Mouse (Mus musculus): Measurements from ENCODE around the gene Fam243.

The Fam243 gene

GRCm38 (mm10) chr16:92319353-92320109 lies 1.7 kb downstream of the Fam243 start:
- DNase-seq (ENCODE audit: low spot score) = peak; percentile 43

GRCm38 (mm10) chr16:92316049-92316738 lies 5.0 kb downstream of the Fam243 start:
- DNase-seq (ENCODE audit: low spot score) = peak; percentile 37

- no peak for DNase-seq (ENCODE audit: low spot score)
Observed at GRCm38 (mm10) chr16:92313953-92314741, 7.1 kb downstream of the Fam243 start.

DNA sequence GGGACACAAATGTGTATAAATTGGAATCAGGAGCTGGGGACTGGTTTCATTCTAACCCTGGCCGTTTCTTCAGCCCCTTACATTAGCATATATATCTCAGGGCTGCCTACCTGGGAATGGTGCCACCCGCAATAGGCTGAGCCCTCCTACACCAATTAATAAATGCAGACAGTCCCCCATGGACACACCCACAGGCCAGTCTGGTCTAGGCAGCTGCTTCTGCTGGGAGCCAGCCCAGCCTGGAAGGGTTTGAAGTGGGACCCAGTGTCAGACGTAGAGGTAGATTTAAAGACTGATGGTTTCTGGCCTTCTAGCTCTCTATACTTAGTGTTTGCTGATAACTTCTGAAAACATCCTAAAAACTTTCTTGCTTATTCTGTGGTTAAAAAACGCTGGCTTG lies 12.1 kb downstream of the Fam243 start:
- no peak for DNase-seq (ENCODE audit: low spot score)

- no peak for DNase-seq (ENCODE audit: low spot score)
Observed at GRCm38 (mm10) chr16:92307947-92308346, 13.3 kb downstream of the Fam243 start.

DNA sequence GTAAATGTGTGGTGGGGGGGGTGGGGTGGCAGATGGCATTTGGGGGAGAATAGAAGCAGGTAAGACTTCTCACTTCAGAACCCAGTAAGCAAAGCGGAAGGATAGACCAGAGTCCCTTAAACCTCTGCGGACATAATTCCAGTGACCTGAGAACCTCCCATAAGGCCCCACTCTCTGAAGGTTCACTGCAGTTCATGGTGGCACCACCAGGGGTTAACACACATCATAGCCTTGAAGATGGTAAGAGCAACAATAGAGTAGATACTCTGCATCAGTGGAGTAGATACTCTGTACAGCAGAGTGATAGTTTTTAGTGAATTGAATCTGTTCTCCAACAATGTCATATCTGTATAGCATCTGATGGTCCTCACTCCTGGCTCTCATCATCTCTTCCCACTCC lies 15.7 kb downstream of the Fam243 start:
- DNase-seq (ENCODE audit: low spot score) = no peak

DNA sequence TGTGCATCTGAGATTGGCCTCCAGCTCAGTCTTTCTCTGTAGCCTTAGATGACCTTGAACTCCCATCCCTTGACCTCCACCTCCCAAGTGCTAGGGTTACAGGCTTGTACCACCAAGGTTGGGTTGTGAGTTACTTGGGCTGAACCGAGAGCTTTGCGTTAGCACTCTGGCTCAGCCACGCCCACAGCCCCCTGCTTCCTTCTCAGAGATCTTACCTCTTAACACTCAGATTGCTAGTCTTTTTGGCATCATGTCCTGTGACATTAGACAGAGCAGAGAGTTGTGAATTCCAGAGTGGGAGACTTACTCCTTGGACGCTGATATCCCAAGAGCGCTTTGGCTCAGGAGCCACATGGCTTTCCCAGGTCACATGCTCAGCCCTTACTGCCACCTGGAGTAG lies 18.7 kb downstream of the Fam243 start:
- no peak for DNase-seq (ENCODE audit: low spot score)

DNA sequence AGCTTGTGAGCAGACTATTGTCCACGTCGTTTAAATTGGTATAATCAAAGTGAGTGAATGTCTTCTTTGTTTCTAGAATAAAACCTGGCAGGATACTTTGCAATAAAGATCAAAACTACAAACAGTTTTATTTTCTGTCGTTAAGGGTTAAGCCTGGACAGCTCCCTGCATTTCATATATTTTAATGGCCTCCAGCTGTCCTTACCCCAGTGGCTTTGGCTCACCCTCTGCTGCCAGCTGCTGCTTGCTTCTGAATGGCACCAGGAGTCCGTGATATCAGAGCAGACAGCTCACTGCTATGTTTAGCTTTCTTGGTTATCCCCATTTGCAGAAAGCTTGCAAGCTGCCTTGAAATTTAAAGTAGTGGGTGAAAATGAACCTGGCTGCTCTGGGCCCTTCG lies 19.3 kb downstream of the Fam243 start:
- no peak for DNase-seq (ENCODE audit: low spot score)

GRCm38 (mm10) chr16:92301412-92301806 lies 19.8 kb downstream of the Fam243 start:
- DNase-seq (ENCODE audit: low spot score) = peak; percentile 48

- DNase-seq (ENCODE audit: low spot score) = peak; percentile 90
Observed at GRCm38 (mm10) chr16:92300649-92301411, 20.4 kb downstream of the Fam243 start, which contains the start of gene Smim11. TSS of gene Smim11 (plus strand) at chr16:92301286.

DNA sequence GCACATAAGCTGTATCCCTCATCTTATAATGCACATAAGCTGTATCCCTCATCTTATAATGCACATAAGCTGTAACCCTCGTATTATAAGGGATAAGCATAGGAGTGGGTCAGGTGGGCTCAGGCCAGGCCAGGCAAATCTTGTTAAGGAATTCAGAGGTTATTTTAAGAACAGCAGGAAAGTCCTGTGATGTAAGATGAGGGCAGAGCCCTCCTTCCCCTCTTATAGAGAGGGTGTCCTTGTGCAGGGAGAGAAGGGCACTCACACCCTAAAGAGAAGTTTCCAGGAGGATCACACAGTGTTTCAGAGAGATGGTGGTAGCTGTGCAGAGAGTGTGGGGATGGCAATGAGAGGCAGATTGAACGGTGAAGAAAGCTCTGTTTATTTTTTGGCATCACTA lies 25.9 kb downstream of the Fam243 start:
- DNase-seq (ENCODE audit: low spot score) = no peak

GRCm38 (mm10) chr16:92294267-92294970 lies 26.8 kb downstream of the Fam243 start:
- DNase-seq (ENCODE audit: low spot score) = no peak

- DNase-seq (ENCODE audit: low spot score) = no peak
Observed at GRCm38 (mm10) chr16:92292101-92292500, 29.1 kb downstream of the Fam243 start, which contains the start of gene Kcne2. TSS of gene Kcne2 (plus strand) at chr16:92292389.

GRCm38 (mm10) chr16:92290045-92290444 lies 31.2 kb downstream of the Fam243 start:
- DNase-seq (ENCODE audit: low spot score) = no peak

- no peak for DNase-seq (ENCODE audit: low spot score)
Observed at GRCm38 (mm10) chr16:92288778-92289177, 32.5 kb downstream of the Fam243 start.

DNA sequence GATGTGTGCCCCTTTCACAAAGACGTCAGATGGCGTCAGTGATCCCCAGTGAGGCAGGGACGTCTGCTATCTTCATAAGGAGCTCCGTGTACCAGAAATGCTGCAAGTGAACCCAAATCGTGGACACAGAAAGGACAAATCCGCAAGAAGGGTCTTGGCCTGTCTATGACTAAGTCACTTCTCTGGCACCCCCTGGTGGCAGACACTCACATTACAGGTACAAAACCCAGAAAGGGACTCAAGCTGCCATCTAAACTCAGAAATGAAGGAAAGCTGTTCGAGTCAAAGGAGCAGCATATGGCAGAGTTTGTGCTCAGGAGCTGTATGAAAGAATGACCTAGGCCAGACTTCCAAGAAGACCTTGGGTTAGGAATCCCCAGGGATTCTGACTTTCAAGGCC lies 34.6 kb downstream of the Fam243 start:
- DNase-seq (ENCODE audit: low spot score) = peak; percentile 82

GRCm38 (mm10) chr16:92285068-92285467 lies 36.2 kb downstream of the Fam243 start:
- no peak for DNase-seq (ENCODE audit: low spot score)

DNA sequence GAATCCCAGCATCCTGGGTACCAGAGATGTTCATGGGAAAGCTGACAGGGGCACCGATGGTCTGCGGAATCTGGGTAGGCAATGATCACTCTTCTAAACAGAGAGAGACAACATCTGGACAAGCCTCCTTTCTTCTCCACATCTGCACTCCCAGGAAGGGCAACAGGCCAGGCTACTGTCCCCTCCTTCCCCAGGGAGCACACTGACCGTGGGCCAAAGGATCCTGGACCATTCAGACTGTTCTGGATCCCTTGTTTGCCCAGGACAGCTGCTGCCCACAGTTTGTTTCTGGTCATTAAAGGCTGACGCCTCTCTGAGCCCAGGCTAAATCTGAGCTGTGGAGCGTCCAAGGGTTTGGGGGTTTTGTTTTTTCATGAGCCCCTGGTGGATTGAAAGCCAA lies 38.6 kb downstream of the Fam243 start:
- no peak for DNase-seq (ENCODE audit: low spot score)

GRCm38 (mm10) chr16:92275526-92275925 lies 45.7 kb downstream of the Fam243 start:
- DNase-seq (ENCODE audit: low spot score) = peak; percentile 78

DNA sequence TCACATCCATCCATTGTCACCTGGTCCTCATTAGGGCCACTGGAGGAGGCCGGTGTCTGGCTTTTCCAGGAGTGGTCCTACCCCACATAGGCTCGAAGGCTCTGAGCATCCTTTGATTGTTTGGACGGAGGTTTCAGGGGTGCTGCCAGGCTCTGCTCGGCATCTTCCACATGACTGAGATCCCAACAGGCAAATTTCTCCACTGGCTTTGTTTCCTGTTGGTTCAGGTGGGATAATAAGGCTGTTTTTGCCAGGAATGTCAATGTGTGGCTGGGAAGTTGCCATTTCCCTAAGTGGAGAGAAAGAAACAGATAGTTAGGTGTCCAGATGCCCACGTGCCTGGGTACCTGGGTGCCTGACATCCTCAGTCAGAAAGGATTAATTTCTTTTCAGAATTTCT lies 46.7 kb downstream of the Fam243 start:
- DNase-seq (ENCODE audit: low spot score) = no peak

Data from ovary, postnatal 36 days (tissue).